Mouse (Mus musculus) hindbrain, embryonic 14.5 days (tissue): Measurements from ENCODE around the gene Klra9. TPM values are rescaled to one million over a fixed set of nuclear protein-coding genes. Genes with fewer than 3 reads are reported as not detected.
"Not testable (repeated sequence)": the region's sequence is repeated elsewhere in the genome, so short reads cannot be mapped to it uniquely, and the experiment has no call there.

ENCODE experiments used
- ATAC-seq: fragments of 200-750 bp; cut with Nextera tagmentation; 2 replicates; pipeline ENCODE4 v1.8.0; 2017; ENCODE audit warnings: moderate number of reproducible peaks, mild to moderate bottlenecking, moderate TSS enrichment, moderate library complexity; ENCODE audit not compliant: low FRiP score
- DNase-seq: peaks from one replicate; pipeline ENCODE4 v3.0.0-alpha.2; 2015; ENCODE audit warnings: low spot score
- H3K27ac ChIP-seq: fragments of 300-500 bp; sonication (generic); 2 replicates; pipeline ENCODE4 v1.5.1; 2014; ENCODE audit warnings: mild to moderate bottlenecking, moderate library complexity
- H3K27me3 ChIP-seq: fragments of 300-500 bp; sonication (generic); 2 replicates; pipeline ENCODE4 v1.6.1; 2014; ENCODE audit warnings: mild to moderate bottlenecking, low read length, mixed read lengths; ENCODE audit not compliant: control insufficient read depth, insufficient read depth
- H3K36me3 ChIP-seq: fragments of 300-500 bp; sonication (generic); replicated peaks from 2 replicates; pipeline ENCODE4 v1.6.1; 2014; ENCODE audit not compliant: control insufficient read depth, insufficient read depth
- H3K4me1 ChIP-seq: fragments of 300-500 bp; sonication (generic); replicated peaks from 2 replicates; pipeline ENCODE4 v1.6.1; 2014; ENCODE audit warnings: antibody characterized with exemption, low read length, mixed read lengths; ENCODE audit not compliant: control insufficient read depth, insufficient read depth
- H3K4me2 ChIP-seq: fragments of 300-500 bp; sonication (generic); replicated peaks from 2 replicates; pipeline ENCODE4 v1.6.1; 2014; ENCODE audit warnings: mild to moderate bottlenecking, moderate library complexity
- H3K4me3 ChIP-seq: fragments of 300-500 bp; sonication (generic); replicated peaks from 2 replicates; pipeline ENCODE4 v1.5.1; 2014; ENCODE audit warnings: mild to moderate bottlenecking, low read length
- H3K9ac ChIP-seq: fragments of 300-500 bp; sonication (generic); 2 replicates; pipeline ENCODE4 v1.6.1; 2014
- H3K9me3 ChIP-seq: fragments of 300-500 bp; sonication (generic); 2 replicates; pipeline ENCODE4 v1.6.1; 2016; ENCODE audit warnings: low read length; ENCODE audit not compliant: control insufficient read depth
- WGBS: fragments of 180-500 bp; shearing (Covaris S2); extraction: QIAGEN DNeasy Blood & Tissue Kit; methylation state at CpG from one replicate; pipeline ENCODE4 v1.1.7; 2014; 5-methylcytosine and 5-hydroxymethylcytosine counted together
- polyA plus RNA-seq: library from polyadenylated mRNA; unstranded; fragments of >200 nt; fragmentation: Nextera tagmentation; extraction: Ambion mirVana; gene quantifications from 2 replicates; pipeline ENCODE4 v1.2.1, GENCODE M21; 2014

Gene Klra9
- not detected in 2 replicates for polyA plus RNA-seq

DNA sequence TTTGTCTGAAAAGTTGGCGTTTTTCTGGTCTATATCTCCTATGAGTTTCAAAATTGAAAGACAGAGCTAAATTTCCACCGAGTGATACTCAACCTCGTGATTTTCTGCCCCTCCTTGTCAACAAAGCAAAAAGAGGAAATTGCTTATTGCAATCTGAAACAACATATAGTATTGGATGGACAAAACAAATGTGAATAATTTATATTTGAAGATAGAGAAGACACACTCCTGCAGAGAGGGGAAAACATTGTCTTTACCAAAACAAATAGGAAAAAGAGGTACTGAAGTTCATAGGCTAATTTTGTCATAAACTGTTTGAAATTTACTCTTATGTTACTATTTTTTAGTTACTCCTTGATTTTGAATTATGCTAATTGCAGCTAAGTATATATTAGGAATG lies at the start of gene Klra9:
Gene Klra9 (minus strand): TSS at position 101 of the 400 bp plus-strand sequence.
- DNase-seq, H3K4me3 ChIP-seq, H3K27me3 ChIP-seq, H3K9ac ChIP-seq, H3K4me2 ChIP-seq, H3K9me3 ChIP-seq, H3K27ac ChIP-seq, ATAC-seq, H3K36me3 ChIP-seq, H3K4me1 ChIP-seq: not testable (repeated sequence)
- 63% methylated on average over 3 of the region's 3 CpGs for WGBS

DNA sequence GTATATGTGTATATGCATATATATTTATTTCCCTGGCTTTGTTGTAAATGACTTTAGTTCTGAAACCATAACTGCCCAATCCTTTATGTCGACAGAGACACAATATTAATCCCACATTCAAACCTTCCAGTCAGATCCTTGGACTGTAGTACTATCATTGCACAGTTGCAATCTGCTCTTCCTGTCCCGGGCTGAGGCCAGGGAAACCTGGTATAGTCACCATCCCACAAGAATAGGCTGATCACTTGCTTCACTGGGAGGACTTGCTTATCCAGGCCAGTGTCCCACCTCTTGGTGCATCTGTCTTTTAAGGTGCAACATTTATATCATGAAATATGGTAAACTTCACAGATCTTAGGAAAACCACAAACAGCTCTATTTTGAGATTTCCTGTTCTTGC lies 44.6 kb upstream of the Klra9 start:
- 85% methylated on average over 2 of the region's 2 CpGs for WGBS
- Histone ChIP-seq H3K27ac (no peak overlapping the region), H3K36me3 (no peaks in the 10 kb centered on the region), H3K27me3 (no peaks in the 10 kb centered on the region), H3K4me2 (no peak overlapping the region), H3K4me3 (no peak overlapping the region), H3K9ac (no peak overlapping the region), H3K4me1 (no peaks in the 10 kb centered on the region), H3K9me3 (peaks cover 7% of the 10 kb centered on the region; the same call in 1 of the 2 replicates)
- DNase-seq: no peak
- ATAC-seq: no peak

DNA sequence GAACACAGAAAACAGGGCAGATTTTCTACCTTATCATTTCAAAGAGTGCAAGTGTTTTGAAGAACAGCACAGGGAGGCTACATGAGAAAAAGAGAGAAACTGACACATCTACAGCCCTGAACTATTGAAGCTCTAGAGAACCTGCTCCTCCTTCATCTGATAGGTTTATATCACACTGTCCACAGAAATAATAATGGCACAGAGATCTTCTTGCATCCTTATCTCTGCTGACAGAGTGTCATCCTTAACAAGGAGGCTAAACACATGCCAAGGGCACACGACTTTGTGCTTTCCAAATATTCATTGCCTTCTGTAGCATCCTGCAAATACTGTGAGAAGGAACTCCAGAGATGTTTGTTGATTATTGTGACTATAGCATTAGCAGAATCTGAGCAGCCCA lies 43.7 kb upstream of the Klra9 start:
- Histone ChIP-seq H3K4me2 (no peak overlapping the region), H3K9me3 (peaks cover 11% of the 10 kb centered on the region; the same call in 1 of the 2 replicates), H3K36me3 (no peaks in the 10 kb centered on the region), H3K27me3 (no peaks in the 10 kb centered on the region), H3K4me1 (no peaks in the 10 kb centered on the region), H3K4me3 (no peak overlapping the region), H3K9ac (no peak overlapping the region), H3K27ac (no peak overlapping the region)
- ATAC-seq (no peak), DNase-seq (no peak)
- WGBS: 68% methylated on average over 1 of the region's 1 CpGs

DNA sequence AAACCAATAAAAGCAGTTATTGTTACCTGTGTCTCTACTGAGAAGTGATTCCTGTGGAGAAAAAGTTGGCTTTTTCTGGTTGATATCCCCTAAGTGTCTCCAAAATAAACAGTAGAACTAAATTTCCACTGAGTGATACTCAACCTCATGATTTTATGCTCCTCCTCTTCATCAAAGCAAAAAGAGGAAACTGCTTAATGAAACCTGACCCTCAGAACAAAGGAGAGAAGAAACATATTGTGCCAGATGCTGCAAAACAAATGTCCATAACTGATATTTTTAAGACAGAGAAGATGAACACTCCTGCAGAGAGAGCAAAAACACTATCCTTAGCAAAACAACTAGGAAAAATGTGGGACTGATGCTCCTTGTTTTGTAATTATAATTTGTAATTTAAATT lies 40.3 kb upstream of the Klra9 start, which contains the start of gene Klra7:
Gene Klra7 (minus strand): TSS at position 101 of the 400 bp plus-strand sequence.
- Histone ChIP-seq H3K4me2 (no peak within 1 kb of the TSS), H3K36me3 (no peaks in the 10 kb centered on the region), H3K27ac (no peak within 1 kb of the TSS), H3K4me3 (no peak within 1 kb of the TSS), H3K9me3 (peaks cover 20% of the 10 kb centered on the region), H3K4me1 (no peaks in the 10 kb centered on the region), H3K27me3 (no peaks in the 10 kb centered on the region), H3K9ac (no peak within 1 kb of the TSS)
- DNase-seq: no peak
- no peak for ATAC-seq

DNA sequence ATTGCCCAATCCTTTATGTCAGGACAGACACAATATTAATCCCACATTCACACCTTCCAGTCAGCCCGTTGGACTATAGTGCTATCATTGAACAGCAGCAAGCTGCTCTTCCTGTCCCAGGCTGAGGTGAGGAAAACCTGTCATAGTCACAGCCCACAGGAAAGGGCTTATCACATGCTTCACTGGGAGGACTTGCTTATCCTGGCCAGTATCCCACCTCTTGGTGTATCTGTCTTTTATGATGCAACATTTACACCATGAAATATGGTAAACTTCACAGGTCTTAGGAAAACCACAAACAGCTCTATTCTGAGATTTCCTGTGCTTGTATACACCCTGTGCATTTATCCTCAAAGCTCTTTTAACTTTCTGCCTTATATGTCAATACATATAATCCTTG lies 4.5 kb upstream of the Klra9 start:
- H3K4me1 ChIP-seq, H3K9ac ChIP-seq, H3K27me3 ChIP-seq, ATAC-seq, H3K4me2 ChIP-seq, H3K36me3 ChIP-seq, H3K4me3 ChIP-seq, DNase-seq, H3K27ac ChIP-seq, H3K9me3 ChIP-seq: not testable (repeated sequence)
- WGBS: 96% methylated on average over 1 of the region's 1 CpGs

DNA sequence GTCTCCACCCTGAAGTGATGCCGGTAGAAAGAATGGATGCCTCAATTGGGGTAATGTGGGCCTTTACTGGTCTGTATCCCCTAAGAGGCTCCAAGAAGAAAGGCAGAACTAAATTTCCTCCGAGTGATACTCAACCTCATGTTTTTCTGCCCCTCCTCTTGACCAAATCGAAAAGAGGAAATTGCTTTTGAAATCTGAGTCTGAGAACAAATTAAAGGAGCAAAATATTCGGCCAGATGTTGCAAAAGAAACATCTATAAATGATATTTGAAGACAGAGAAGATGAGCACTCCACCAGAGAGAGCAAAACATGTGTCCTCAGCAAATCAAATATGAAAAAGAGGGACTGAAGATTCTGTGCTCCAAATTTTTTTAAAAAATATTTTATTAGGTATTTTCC lies 63.1 kb downstream of the Klra9 start, which contains the start of gene Klra8:
Gene Klra8 (minus strand): TSS at position 101 of the 400 bp plus-strand sequence.
- H3K4me3 ChIP-seq, H3K27ac ChIP-seq, ATAC-seq, DNase-seq, H3K9me3 ChIP-seq, H3K4me2 ChIP-seq, H3K36me3 ChIP-seq, H3K9ac ChIP-seq, H3K27me3 ChIP-seq, H3K4me1 ChIP-seq: not testable (repeated sequence)
- WGBS: 70% methylated on average over 4 of the region's 4 CpGs

Other genes starting within 250 kb of the Klra9 start
- gene Klra6, start 166.2 kb downstream of the Klra9 start, polyA plus RNA-seq: not detected in 2 replicates
- gene Klra4, start 125.8 kb downstream of the Klra9 start, polyA plus RNA-seq: not detected in 2 replicates
- gene Klra8, start 63.2 kb downstream of the Klra9 start, polyA plus RNA-seq: not detected in 2 replicates
- not detected in 2 replicates for gene Klra7, start 40.2 kb upstream of the Klra9 start, polyA plus RNA-seq
- not detected in 2 replicates for gene Klra10, start 88.8 kb upstream of the Klra9 start, polyA plus RNA-seq
- gene Klra3, start 144.5 kb upstream of the Klra9 start, polyA plus RNA-seq: not detected in 2 replicates
- not detected in 2 replicates for gene Klra1, start 193.8 kb upstream of the Klra9 start, polyA plus RNA-seq